Mouse (Mus musculus) heart, embryonic 16.5 days (tissue): ENCODE data around the gene Emilin2. TPM values are rescaled to one million over a fixed set of nuclear protein-coding genes. Genes with fewer than 3 reads are reported as not detected.

Experiments
- ATAC-seq: fragments of 200-750 bp; cut with Nextera tagmentation; replicated peaks from 2 replicates; pipeline ENCODE4 v1.8.0; 2017; ENCODE audit warnings: moderate number of reproducible peaks; ENCODE audit not compliant: insufficient read depth, low FRiP score; ENCODE audit errors: extremely low read depth
- H3K27ac ChIP-seq: fragments of 300-500 bp; sonication (generic); 2 replicates; pipeline ENCODE4 v1.5.1; 2014; ENCODE audit warnings: mild to moderate bottlenecking, low read length, control low read depth, moderate library complexity
- H3K27me3 ChIP-seq: fragments of 300-500 bp; sonication (generic); 2 replicates; pipeline ENCODE4 v1.6.1; 2014; ENCODE audit warnings: low read length, mixed read lengths; ENCODE audit not compliant: control insufficient read depth, insufficient read depth
- H3K36me3 ChIP-seq: fragments of 300-500 bp; sonication (generic); 2 replicates; pipeline ENCODE4 v1.6.1; 2014; ENCODE audit not compliant: control insufficient read depth, insufficient read depth
- H3K4me1 ChIP-seq: fragments of 300-500 bp; sonication (generic); 2 replicates; pipeline ENCODE4 v1.6.1; 2014; ENCODE audit warnings: low read length, mixed read lengths; ENCODE audit not compliant: control insufficient read depth, insufficient read depth
- H3K4me2 ChIP-seq: fragments of 300-500 bp; sonication (generic); 2 replicates; pipeline ENCODE4 v1.6.1; 2014; ENCODE audit warnings: low read depth, mild to moderate bottlenecking, control low read depth, low read length
- H3K4me3 ChIP-seq: fragments of 300-500 bp; sonication (generic); 2 replicates; pipeline ENCODE4 v1.5.1; 2014; ENCODE audit warnings: mild to moderate bottlenecking, control low read depth, low read length
- H3K9ac ChIP-seq: fragments of 300-500 bp; sonication (generic); 2 replicates; pipeline ENCODE4 v1.6.1; 2014; ENCODE audit warnings: low read length, control low read depth
- H3K9me3 ChIP-seq: fragments of 300-500 bp; sonication (generic); replicated peaks from 2 replicates; pipeline ENCODE4 v1.6.1; 2016; ENCODE audit warnings: low read length; ENCODE audit not compliant: control insufficient read depth
- WGBS: fragments of 180-500 bp; shearing (Covaris S2); extraction: QIAGEN DNeasy Blood & Tissue Kit; methylation state at CpG from one replicate; pipeline ENCODE4 v1.1.7; 2014; 5-methylcytosine and 5-hydroxymethylcytosine counted together
- polyA plus RNA-seq: library from polyadenylated mRNA; unstranded; fragments of >200 nt; fragmentation: Nextera tagmentation; extraction: Ambion mirVana; gene quantifications from 2 replicates; pipeline ENCODE4 v1.2.1, GENCODE M21; 2015

Gene Emilin2
- polyA plus RNA-seq, 1 experiment from 2014 or later = 35.5 TPM

- peaks cover 49% of the 10 kb centered on the region for H3K4me1 ChIP-seq
- WGBS = 36% methylated on average over 4 of the region's 4 CpGs
- H3K9me3 ChIP-seq = no peaks in the 10 kb centered on the region
- peak overlapping the region; percentile 51 for H3K27ac ChIP-seq
- no peaks in the 10 kb centered on the region for H3K36me3 ChIP-seq
- H3K4me2 ChIP-seq = no peak overlapping the region
- H3K4me3 ChIP-seq = no peak overlapping the region
- H3K27me3 ChIP-seq = no peaks in the 10 kb centered on the region
- H3K9ac ChIP-seq = no peak overlapping the region
- ATAC-seq = peak; percentile 67
These were observed 28.5 kb downstream of the Emilin2 start for GRCm38 (mm10) chr17:71283237-71283636.

DNA sequence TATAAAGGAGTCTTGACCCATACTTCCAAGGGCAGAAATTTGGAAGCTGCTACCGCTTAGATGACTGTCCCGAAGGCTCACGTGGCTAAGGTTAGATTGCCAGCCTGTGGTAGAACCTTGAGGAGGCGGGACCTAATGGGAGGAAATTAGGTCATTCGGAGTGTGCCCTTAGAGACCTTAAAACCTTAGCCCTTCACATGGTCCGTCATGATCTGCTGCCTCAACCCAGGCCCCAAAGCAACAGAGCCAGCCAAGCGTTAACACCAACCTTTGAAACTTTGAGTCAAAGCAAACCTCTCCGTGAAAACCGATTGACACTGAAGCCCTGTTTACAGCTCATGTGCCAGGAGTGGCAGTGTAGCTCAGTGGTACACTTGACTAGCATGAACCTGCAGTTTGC is 29.1 kb downstream of the Emilin2 start:
- Histone ChIP-seq H3K9me3 (no peaks in the 10 kb centered on the region), H3K4me2 (no peak overlapping the region), H3K9ac (no peak overlapping the region), H3K4me1 (peaks cover 49% of the 10 kb centered on the region), H3K4me3 (no peak overlapping the region), H3K36me3 (no peaks in the 10 kb centered on the region), H3K27me3 (no peaks in the 10 kb centered on the region), H3K27ac (peak overlapping the region; percentile 51)
- 79% methylated on average over 9 of the region's 9 CpGs for WGBS
- ATAC-seq = no peak

DNA sequence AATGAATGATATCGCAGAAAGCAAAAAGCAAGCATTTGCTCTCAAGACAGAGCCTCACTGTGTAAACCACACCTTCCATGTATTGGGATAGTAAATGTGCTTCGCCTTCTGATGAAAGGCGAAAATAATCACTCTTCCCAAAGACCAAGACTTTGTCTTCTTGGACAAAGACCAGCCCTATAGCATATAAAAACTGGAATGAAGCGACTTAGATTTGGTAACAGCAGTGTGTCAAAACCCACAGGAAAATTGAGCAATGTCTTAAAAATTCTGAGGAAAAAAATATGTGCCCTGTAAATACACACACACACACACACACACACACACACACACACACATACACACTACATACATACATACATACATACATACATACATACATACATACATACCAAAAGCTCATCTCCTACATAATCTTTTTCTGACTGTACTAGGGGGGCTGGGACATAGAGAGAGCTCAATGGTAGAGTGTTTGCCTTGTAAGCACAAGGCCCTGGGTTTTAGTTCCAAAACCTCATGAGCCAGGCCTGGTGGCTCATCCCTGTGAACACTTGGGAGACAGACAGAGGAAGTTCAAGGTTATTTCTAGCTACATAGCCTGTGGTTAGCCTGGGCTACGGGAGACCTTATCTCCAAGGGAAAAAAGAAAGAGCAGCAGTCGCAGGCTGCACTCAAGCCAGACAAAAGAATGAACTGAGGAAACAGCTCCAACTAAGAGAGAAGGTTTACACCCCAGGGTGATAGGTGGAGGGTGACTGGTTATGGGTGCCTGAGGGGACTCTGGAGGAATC is 33.9 kb downstream of the Emilin2 start:
- no peaks in the 10 kb centered on the region for H3K27me3 ChIP-seq
- WGBS = 82% methylated on average over 6 of the region's 6 CpGs
- H3K27ac ChIP-seq = no peak overlapping the region
- ATAC-seq = no peak
- no peaks in the 10 kb centered on the region for H3K9me3 ChIP-seq
- H3K36me3 ChIP-seq = peaks cover 6% of the 10 kb centered on the region
- H3K4me1 ChIP-seq = peaks cover 13% of the 10 kb centered on the region
- H3K4me3 ChIP-seq = no peak overlapping the region
- H3K4me2 ChIP-seq = no peak overlapping the region
- no peak overlapping the region for H3K9ac ChIP-seq

GRCm38 (mm10) chr17:71276771-71277170 is 35.0 kb downstream of the Emilin2 start:
- Histone ChIP-seq H3K36me3 (peaks cover 6% of the 10 kb centered on the region), H3K27ac (peak overlapping the region; percentile 9; the same call in 1 of the 2 replicates), H3K4me3 (no peak overlapping the region), H3K4me2 (no peak overlapping the region), H3K9me3 (no peaks in the 10 kb centered on the region), H3K27me3 (no peaks in the 10 kb centered on the region), H3K4me1 (peaks cover 5% of the 10 kb centered on the region; the same call in 1 of the 2 replicates), H3K9ac (no peak overlapping the region)
- peak; percentile 62; the same call in 1 of the 2 replicates for ATAC-seq
- WGBS = 58% methylated on average over 10 of the region's 10 CpGs

DNA sequence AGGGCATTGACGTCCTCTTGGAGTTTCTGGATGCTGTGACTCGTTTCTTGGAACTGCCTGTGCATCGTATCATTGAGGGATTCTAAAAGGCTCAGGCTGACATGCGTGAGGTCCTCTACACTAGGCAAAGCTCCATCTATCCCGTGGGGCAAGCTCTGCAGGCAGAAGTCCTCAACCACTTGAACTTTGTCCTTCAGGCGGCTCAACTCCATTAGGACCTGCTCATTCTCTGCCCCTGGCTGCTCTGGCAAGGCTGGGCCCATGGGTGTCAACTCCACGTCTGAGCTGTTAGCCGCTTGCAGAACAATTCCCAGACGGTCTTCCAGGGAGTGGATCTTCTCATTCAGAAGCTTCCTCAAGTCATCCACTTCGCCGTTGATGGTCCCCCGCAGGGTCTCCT is 37.9 kb downstream of the Emilin2 start:
- ATAC-seq = no peak
- 86% methylated on average over 12 of the region's 12 CpGs for WGBS

GRCm38 (mm10) chr17:71268599-71268998 is 43.2 kb downstream of the Emilin2 start:
- H3K9me3 ChIP-seq = no peaks in the 10 kb centered on the region
- H3K9ac ChIP-seq = no peak overlapping the region
- WGBS = 25% methylated on average over 3 of the region's 3 CpGs
- H3K27me3 ChIP-seq = no peaks in the 10 kb centered on the region
- H3K4me1 ChIP-seq = peaks cover 44% of the 10 kb centered on the region
- ATAC-seq = peak; percentile 90
- no peaks in the 10 kb centered on the region for H3K36me3 ChIP-seq
- no peak overlapping the region for H3K4me2 ChIP-seq
- H3K27ac ChIP-seq = peak overlapping the region; percentile 80
- H3K4me3 ChIP-seq = no peak overlapping the region

More for the DNA sequence above, 37.9 kb downstream of the Emilin2 start:
- H3K27me3 ChIP-seq = no peaks in the 10 kb centered on the region
- peaks cover 12% of the 10 kb centered on the region for H3K4me1 ChIP-seq
- no peak overlapping the region for H3K27ac ChIP-seq
- peaks cover 6% of the 10 kb centered on the region for H3K36me3 ChIP-seq
- no peak overlapping the region for H3K4me3 ChIP-seq
- no peaks in the 10 kb centered on the region for H3K9me3 ChIP-seq
- H3K9ac ChIP-seq = no peak overlapping the region
- no peak overlapping the region for H3K4me2 ChIP-seq

DNA sequence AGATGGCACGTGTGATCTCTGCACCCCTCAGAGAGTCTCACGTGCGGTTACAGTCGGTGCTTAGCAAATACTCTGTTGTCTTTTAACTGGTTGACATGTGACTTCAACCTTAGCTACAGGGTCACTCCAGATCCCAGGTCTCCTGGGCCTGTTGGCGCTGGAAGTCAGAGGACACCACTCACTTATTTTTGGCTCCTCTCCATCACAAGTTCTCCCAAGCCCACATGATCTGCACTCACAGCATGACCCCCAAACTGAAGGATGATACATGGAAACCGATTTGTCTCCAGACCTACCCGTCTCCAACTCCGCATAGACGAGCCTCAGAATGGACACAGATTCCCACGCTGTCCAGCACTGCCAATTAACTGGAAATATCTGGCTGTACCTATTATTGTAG is 43.6 kb downstream of the Emilin2 start:
- H3K4me2 ChIP-seq = no peak overlapping the region
- WGBS = 48% methylated on average over 10 of the region's 10 CpGs

DNA sequence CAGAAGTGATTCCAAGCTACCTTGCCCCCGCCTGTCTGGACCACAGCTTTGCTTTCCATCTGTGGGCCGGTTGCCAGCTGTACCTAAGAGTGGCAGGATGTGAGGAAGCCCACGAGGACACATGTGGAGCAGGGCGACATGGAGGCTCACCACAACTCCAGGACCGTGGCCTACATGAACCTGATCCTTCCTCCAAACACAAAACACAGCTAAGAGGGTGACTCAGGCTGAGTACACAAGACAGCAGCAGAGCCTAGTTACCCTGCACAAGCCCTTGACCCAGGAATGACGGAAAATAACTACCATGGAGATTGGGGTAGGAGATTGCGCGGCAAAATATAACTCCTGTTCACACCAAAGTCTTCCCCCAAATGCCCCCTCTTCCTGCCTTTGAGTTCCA is 44.4 kb downstream of the Emilin2 start:
- Histone ChIP-seq H3K9me3 (no peaks in the 10 kb centered on the region), H3K4me3 (no peak overlapping the region), H3K9ac (no peak overlapping the region), H3K4me1 (peaks cover 44% of the 10 kb centered on the region), H3K27me3 (no peaks in the 10 kb centered on the region), H3K27ac (peak overlapping the region; percentile 80; the same call in 1 of the 2 replicates), H3K36me3 (no peaks in the 10 kb centered on the region), H3K4me2 (no peak overlapping the region)
- WGBS = 73% methylated on average over 8 of the region's 8 CpGs
- no peak for ATAC-seq

More for the DNA sequence above, 43.6 kb downstream of the Emilin2 start:
- Histone ChIP-seq H3K4me3 (no peak overlapping the region), H3K27ac (peak overlapping the region; percentile 80), H3K36me3 (no peaks in the 10 kb centered on the region), H3K9me3 (no peaks in the 10 kb centered on the region), H3K4me1 (peaks cover 44% of the 10 kb centered on the region), H3K9ac (no peak overlapping the region), H3K27me3 (no peaks in the 10 kb centered on the region)
- peak; percentile 41 for ATAC-seq

- H3K36me3 ChIP-seq = no peaks in the 10 kb centered on the region
- no peaks in the 10 kb centered on the region for H3K27me3 ChIP-seq
- H3K27ac ChIP-seq = no peak overlapping the region; the same call in 1 of the 2 replicates
- H3K4me3 ChIP-seq = no peak overlapping the region
- H3K9ac ChIP-seq = no peak overlapping the region
- 47% methylated on average over 5 of the region's 5 CpGs for WGBS
- H3K4me2 ChIP-seq = no peak overlapping the region
- peaks cover 40% of the 10 kb centered on the region for H3K4me1 ChIP-seq
- no peaks in the 10 kb centered on the region for H3K9me3 ChIP-seq
- no peak for ATAC-seq
These were observed 46.3 kb downstream of the Emilin2 start for GRCm38 (mm10) chr17:71265336-71266051.
